Mouse (Mus musculus): ENCODE data around the gene Tmbim7.

Tmbim7 gene

GRCm38 (mm10) chr5:3665225-3665624 is 14.2 kb downstream of the Tmbim7 start:
- DNase-seq (ENCODE audit: inconsistent ontology term) = no peak

DNA sequence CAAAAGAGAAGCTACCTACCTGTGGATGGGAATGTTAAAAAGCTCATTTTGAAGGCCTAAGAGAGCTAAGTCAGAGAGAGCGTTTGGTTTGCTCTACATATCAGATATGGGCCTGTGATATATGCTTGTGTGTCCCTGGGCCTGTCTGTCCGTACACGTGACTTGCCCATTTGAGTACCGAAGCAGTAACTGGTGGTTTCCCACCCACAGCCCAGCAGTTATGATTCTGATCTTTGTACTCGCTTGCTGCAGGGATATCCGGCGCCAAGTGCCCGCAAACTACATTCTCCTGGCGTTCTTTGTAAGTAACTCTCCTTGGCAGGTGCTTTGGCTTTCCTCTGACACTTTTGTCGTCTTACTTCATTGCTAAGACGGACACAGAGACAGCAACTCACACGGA is 15.6 kb downstream of the Tmbim7 start:
- no peak for DNase-seq (ENCODE audit: inconsistent ontology term)

- no peak for DNase-seq (ENCODE audit: inconsistent ontology term)
Measured at GRCm38 (mm10) chr5:3669938-3670554, 19.1 kb downstream of the Tmbim7 start.

GRCm38 (mm10) chr5:3688298-3688697 is 37.3 kb downstream of the Tmbim7 start:
- DNase-seq (ENCODE audit: inconsistent ontology term) = peak; percentile 16

- DNase-seq (ENCODE audit: inconsistent ontology term) = no peak
Measured at GRCm38 (mm10) chr5:3691283-3691682, 40.3 kb downstream of the Tmbim7 start.

DNA sequence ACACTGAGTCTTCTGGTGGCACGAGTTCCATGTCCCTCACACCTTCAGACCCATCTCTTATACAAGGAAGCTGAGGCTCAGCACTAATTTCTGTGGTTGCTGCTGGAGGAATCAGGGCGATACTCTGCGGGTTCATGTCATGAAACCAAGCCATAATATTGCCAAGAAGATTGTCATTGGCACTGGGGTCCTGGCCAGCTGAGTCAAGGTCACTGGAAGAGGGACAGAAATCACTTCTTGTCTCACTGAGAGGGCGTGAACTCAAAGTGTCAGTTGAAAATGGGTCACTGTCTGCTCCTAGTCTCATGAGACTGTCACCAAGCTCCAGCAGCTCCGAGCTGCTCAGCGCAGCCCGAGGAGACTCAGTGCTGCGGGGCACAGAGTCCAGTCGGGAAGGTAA is 42.0 kb downstream of the Tmbim7 start:
- no peak for DNase-seq (ENCODE audit: inconsistent ontology term)

GRCm38 (mm10) chr5:3695191-3695590 is 44.2 kb downstream of the Tmbim7 start:
- DNase-seq (ENCODE audit: inconsistent ontology term) = no peak

- no peak for DNase-seq (ENCODE audit: inconsistent ontology term)
Measured at GRCm38 (mm10) chr5:3696031-3696430, 45.0 kb downstream of the Tmbim7 start.

GRCm38 (mm10) chr5:3700025-3700424 is 49.0 kb downstream of the Tmbim7 start:
- DNase-seq (ENCODE audit: inconsistent ontology term) = no peak

DNA sequence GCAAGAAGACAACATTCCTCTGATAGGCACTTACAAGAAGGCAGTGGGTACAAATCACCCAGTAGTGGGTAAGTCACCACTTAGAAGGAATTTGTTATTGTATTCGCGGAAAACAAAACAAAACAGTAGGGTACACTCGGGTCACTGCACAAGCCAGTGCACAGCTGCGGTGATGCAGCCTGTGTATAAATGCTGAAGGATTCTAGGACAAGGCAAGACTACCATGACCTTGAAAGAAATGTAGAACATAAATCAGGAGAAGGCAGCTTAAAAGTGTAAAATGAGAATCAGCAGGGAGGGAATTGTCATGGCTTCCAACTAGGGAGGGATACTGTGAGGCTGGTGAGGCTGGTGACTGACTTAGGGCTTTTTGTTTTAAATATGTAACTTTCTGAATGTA is 51.2 kb downstream of the Tmbim7 start:
- no peak for DNase-seq (ENCODE audit: inconsistent ontology term)

- no peak for DNase-seq (ENCODE audit: inconsistent ontology term)
Measured at GRCm38 (mm10) chr5:3715800-3716199, 64.8 kb downstream of the Tmbim7 start.

DNA sequence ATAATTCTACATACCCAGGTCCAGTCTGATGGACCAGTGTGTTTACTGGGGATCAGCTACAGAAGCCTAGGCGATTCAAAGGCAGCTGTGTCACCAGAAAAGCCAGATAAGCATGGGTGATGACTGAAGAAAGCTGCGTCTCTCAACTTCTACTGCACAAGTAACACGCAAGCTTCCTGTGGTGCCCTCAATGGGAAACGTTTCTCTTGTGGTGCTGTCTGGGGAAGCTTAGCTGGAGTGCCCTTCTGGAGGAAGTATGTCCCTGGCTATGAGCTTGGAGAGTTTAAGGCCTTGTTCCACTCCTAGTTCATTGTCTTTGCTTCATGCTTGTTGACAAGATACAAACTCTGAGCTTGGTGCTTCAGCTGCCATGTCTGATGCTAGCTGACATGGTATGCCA is 68.4 kb downstream of the Tmbim7 start:
- DNase-seq (ENCODE audit: inconsistent ontology term) = no peak

GRCm38 (mm10) chr5:3722873-3723272 is 71.9 kb downstream of the Tmbim7 start:
- DNase-seq (ENCODE audit: inconsistent ontology term) = no peak

- no peak for DNase-seq (ENCODE audit: inconsistent ontology term)
Measured at GRCm38 (mm10) chr5:3723415-3723814, 72.4 kb downstream of the Tmbim7 start.

DNA sequence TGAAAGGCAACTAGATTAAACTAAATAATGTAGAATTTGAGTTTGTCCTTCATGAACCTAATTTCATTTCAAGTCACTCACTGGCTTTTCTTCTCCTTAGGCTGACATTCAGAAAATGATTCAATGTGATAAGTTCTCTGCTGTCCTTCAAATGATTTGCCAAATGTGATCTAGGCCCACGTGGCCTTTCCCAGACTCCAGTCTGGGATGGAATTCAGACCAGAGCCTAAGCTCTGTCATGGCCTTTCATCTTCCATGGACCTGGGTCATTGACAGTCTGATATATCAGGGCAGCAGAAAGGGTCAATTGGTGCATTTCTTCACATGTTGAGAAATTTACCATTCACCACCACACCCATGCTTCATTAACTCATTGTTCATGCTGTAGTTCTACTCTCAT is 74.5 kb downstream of the Tmbim7 start:
- DNase-seq (ENCODE audit: inconsistent ontology term) = no peak

- no peak for DNase-seq (ENCODE audit: inconsistent ontology term)
Measured at GRCm38 (mm10) chr5:3728820-3729219, 77.8 kb downstream of the Tmbim7 start.

Data from Muller cell, postnatal 12 days (primary cell).